Mouse (Mus musculus) lung, adult 2 months (tissue): Measurements from ENCODE around the gene Ap2b1.

Source experiments
- CTCF ChIP-seq: fragments of 200-500 bp; IDR thresholded peaks from 2 replicates; pipeline ENCODE4 v1.5.1; 2011; ENCODE audit warnings: mild to moderate bottlenecking, low read length, control low read depth; ENCODE audit not compliant: insufficient read depth
- POLR2A ChIP-seq: fragments of 200-500 bp; IDR thresholded peaks from 2 replicates; pipeline ENCODE4 v1.6.1; 2011; ENCODE audit warnings: low read depth, mild to moderate bottlenecking, control low read depth, low read length, borderline replicate concordance; ENCODE audit errors: extremely low read depth

DNA sequence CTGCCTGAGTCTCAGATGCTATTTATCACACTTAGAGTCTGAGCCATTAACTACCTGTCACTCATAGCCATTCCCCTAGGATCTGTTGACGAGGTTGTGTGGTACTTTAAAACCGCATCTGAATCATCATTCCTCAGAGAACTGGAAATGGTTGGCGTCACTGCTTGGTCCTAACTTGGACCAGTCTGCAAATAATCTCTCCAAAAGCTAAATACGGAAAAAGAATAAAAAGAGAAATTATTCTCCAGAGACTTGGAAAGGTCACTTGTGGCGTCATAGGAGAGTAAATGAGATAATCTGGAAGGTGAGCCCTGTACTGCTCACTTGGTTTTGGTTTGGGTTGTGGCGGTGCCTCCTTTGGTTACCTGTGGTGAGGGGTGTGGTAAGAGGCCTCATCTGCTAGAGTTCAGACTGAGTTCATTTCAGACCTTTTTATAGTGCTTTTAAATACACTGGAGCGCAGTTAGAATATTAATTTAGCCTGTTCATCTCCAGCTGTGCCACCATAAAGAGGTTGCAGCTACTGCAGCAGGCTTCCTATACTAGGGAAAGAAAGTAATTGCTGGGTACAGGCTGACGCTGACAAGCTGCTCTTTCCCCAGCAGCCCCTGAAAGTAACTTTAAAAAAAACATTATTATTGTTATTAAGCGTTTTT lies 84.2 kb downstream of the Ap2b1 start:
- no peak for TF ChIP-seq CTCF
- TF ChIP-seq POLR2A, result no peak
